Mouse (Mus musculus) ES-E14 (cell line): ENCODE results near the gene Tnfrsf21.

ENCODE experiments used
- HCFC1 ChIP-seq: IDR thresholded peaks from 2 replicates; pipeline ENCODE4 v1.6.1; 2012; ENCODE audit warnings: low read length, inconsistent platforms, borderline replicate concordance; ENCODE audit not compliant: insufficient read depth
- MAFK ChIP-seq: IDR thresholded peaks from 2 replicates; pipeline ENCODE4 v1.6.1; 2014; ENCODE audit warnings: mild to moderate bottlenecking, low read depth, low read length, inconsistent platforms; ENCODE audit not compliant: insufficient read depth
- ZC3H11A ChIP-seq: IDR thresholded peaks from 2 replicates; pipeline ENCODE4 v1.6.1; 2012; ENCODE audit warnings: low read depth, mild to moderate bottlenecking, inconsistent platforms, low read length, borderline replicate concordance
- ZNF384 ChIP-seq: IDR thresholded peaks from 2 replicates; pipeline ENCODE4 v1.6.1; 2012; ENCODE audit warnings: low read depth, low read length, inconsistent platforms

GRCm38 (mm10) chr17:43107338-43107737 lies 91.0 kb downstream of the Tnfrsf21 start:
- TF ChIP-seq ZNF384 (no peak), MAFK (no peak), ZC3H11A (no peak), HCFC1 (no peak)
